Mouse (Mus musculus) E14TG2a.4 (cell line): ENCODE data around the gene Apof.

Source experiments
- CTCF ChIP-seq: conservative IDR thresholded peaks from 2 replicates; pipeline ENCODE4 v1.5.1; 2014; ENCODE audit warnings: low read length
- POU5F1 ChIP-seq: IDR thresholded peaks from 2 replicates; pipeline ENCODE4 v1.6.1; 2014; ENCODE audit warnings: low read length, borderline replicate concordance

DNA sequence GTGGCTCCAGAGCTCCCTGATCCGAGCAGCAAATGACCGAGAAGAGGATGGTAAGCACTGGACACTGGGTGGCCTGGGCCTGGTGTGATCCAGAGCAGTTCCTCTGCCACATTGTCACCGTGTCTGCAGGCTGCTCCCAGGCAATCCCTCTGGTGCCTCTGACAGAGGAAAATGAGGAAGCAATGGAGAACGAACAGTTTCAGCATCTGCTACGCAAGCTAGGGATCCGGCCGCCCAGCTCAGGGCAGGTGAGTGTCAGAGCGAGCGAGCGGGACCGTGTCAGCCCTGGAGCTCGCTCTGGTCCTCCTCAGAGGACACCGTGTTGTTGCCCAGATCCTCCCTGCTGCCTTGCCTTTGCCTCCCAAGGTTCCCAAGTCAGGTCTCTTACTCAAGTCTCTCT lies 17.9 kb upstream of the Apof start:
- TF ChIP-seq POU5F1: no peak
- TF ChIP-seq CTCF: no peak
